Mouse (Mus musculus) layer of hippocampus, adult 18-20 months (tissue): ENCODE data around the gene Arcn1. TPM values are rescaled to one million over a fixed set of nuclear protein-coding genes. Genes with fewer than 3 reads are reported as not detected.

ENCODE experiments used
- DNase-seq, 2 experiments: peaks; one replicate each; pipeline ENCODE4 v3.0.0; 2022; ENCODE audit warnings: low spot score in 2 of 2
- total RNA-seq, 2 experiments: library from RNA; stranded (reverse); gene quantifications; 2 replicates each; pipeline ENCODE4 v1.2.3; 2021

Arcn1 gene
- total RNA-seq, 2 experiments from 2014 or later, result 97.1 to 103 TPM

DNA sequence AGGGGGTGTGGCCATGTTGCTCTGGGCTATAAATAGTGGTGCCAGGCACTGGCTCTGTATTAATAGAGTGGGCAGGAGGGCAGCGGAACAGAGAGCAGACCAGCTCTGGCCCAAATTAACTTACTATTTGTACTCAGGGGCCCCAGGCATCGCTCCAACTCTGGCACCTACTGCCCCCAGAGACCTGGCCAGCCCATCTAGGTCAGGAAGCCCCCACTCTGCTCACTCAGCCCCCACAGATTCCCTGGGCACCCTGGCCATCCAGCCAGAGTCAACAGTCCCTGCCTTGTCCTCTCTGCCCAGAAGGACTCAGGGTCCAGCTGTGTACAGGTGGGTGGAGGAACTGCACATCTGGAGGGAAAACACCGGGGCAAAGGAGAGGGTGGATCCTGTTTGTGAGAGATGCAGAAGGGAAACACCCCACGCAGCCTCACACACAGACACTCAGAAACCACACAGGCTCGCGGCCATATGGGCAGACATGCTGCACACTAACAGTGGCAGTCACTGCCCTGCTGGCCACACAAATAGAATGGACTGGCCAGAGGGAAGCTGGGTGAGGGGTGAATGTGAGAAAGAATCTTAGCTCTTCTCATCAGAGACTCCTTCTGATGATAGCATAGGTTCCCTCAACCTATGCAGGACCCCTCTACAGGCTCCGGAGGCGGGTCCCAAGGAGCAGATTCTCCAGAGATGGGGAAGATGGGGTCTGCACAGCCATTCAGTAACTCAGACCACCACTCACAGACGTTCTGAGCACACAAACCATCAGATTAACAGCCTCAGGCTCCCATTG lies 47.1 kb downstream of the Arcn1 start:
- no peak for DNase-seq

GRCm38 (mm10) chr9:44719632-44720357 lies 47.9 kb downstream of the Arcn1 start:
- DNase-seq, result no peak

DNA sequence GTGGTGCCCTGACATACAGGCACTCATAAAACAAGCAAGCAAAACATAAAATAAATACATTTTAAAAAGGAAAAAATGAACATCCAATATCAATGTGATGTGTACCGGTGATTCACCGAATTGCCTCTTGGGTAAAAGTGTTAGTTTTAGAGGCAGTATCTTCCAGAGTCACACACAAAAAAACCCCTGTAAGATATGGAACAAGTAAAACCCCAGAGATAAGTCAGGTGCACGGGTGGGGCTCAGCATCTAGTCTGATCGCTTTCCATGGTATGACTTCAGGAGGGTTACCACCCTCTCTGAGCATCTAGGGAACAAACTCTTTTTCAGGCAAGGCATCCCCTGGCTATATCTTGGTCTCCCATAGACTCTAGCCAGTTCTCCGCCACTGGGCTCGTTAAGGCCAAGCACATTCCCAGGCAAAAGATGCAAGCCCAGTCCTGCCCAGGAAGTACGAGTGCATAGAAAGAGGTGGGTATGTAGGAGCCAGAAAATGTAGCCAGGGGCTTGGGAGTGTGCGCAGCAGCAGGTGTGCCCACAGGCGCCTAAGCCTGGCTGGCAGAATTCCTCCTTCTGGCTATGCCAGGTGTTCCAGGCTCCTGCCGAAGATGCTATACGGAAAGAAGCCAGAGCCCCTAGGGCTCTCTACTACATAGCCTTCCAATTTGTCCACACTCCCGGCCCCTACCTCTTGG lies 48.6 kb downstream of the Arcn1 start:
- no peak for DNase-seq

DNA sequence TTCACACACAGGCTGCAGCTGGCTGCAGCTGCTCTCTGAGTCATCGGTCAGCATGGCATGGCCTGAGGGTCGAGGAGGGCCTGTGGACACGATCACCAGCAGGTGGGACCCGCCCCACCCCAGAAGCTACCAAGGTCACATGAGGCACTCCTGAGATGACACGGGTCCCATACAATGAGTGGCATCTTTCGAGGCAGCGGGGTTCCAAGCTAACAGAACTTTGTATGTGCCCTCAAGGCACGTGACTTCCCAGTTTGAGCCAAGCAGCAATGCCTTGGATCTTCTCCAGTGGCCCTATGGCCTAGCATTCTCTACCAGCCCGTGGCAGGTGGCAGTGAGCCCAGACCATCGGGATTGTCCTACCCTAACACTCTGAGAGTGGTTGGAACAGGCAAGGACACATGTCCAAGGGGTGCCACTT lies 49.8 kb downstream of the Arcn1 start:
- DNase-seq, result peak; percentile 29 to 73

- no peak for DNase-seq
Observed at GRCm38 (mm10) chr9:44716997-44717821, 50.4 kb downstream of the Arcn1 start.

- DNase-seq, result no peak
Observed at GRCm38 (mm10) chr9:44715705-44716362, 51.8 kb downstream of the Arcn1 start.

GRCm38 (mm10) chr9:44715109-44715508 lies 52.5 kb downstream of the Arcn1 start:
- DNase-seq, result no peak

- DNase-seq, result no peak
Observed at GRCm38 (mm10) chr9:44713574-44713973, 54.1 kb downstream of the Arcn1 start.

GRCm38 (mm10) chr9:44713080-44713479 lies 54.6 kb downstream of the Arcn1 start:
- no peak for DNase-seq

- DNase-seq, result no peak
Observed at GRCm38 (mm10) chr9:44711602-44712001, 56.0 kb downstream of the Arcn1 start.

DNA sequence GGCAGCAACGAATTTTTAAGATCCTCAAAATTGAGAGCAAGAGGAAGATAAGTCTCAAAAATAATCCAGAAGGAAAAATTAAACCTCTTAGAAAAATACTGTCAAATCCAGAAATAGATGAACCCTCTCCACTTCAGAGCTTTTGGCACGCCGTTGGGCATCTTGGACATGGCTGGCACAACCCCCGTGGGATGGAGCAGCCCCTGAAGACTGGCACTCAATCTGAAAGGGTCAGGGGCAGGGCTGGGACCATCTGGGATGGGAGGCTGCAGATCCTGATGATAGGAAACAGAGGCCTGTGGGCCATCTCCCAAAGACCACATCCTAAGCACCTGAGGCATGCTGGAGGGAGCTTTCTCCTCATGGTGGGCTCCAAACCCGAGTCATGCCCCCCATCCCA lies 57.4 kb downstream of the Arcn1 start:
- no peak for DNase-seq

- no peak for DNase-seq
Observed at GRCm38 (mm10) chr9:44709600-44709999, 58.0 kb downstream of the Arcn1 start.

- no peak for DNase-seq
Observed at GRCm38 (mm10) chr9:44708925-44709324, 58.7 kb downstream of the Arcn1 start.

DNA sequence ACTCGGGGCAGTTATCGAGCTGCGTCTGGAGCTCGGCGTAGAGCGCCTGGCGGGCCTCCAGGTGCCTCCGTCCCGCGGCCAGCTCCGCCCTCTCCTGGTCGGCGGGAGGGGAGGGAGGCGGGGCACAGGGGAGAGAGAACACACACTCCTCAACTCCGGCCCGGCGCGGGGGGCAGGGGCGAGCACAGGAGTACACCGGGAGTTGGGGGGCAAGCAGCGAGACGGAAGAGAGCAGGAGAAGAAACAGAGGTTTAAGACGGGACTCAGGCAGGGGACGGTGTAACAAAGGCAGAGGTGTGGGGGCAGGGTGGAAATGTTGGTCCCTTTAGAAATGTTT lies 59.2 kb downstream of the Arcn1 start:
- DNase-seq, result no peak

DNA sequence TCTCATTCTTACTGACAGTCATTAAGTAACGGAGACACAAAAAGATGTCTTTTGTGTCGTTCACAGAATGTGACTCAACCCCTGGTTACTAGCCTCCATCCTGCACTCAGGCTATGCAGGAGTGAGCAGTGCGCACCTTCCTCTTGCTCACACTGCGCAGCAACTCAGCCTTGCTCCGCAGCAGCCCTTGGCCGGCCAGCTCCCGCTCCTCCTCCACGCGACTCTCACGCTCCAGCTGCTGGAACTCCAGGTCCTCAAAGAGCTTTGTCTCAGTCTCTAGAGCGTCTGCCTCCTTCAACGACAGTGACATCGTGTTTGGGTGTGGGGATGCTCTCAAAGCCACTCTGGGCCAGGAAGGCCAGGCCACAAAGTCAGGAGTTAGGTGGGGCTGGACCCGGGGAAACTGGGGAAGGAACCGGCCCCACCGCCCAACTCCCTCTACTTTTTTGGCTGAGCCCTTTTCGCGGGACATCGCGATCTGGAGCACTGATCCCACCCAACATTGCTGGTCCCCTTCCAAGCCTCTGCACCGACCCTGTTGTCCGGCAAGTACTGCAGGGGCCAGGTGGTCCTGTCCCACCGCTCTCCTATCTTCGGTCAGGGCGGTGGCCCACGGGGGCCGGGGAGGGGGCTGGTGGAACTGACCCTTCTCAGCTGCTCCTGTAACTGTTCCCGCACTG lies 59.8 kb downstream of the Arcn1 start:
- no peak for DNase-seq

DNA sequence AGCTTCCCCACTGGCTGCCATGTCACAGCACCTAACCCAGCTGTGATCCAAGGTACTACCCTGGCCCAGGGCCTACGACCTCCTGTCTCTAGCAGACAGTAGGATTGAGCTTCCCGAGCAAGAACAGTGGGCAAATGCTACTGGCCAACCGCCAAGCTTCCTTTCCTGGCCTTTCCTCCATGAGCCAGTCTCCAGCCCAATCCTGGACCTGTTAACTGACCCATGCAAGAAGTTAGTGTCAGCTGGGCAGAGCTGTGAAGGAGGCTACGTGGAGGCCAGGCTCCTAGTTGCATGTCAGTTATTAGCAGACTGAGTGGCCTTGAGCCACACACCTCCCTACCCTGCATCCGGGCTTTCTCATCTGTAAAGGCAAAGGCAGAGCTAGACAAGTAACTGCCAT lies 67.9 kb downstream of the Arcn1 start:
- DNase-seq, result no peak

GRCm38 (mm10) chr9:44699196-44699595 lies 68.4 kb downstream of the Arcn1 start:
- no peak for DNase-seq

GRCm38 (mm10) chr9:44697866-44698265 lies 69.8 kb downstream of the Arcn1 start:
- no peak for DNase-seq

GRCm38 (mm10) chr9:44693071-44693470 lies 74.6 kb downstream of the Arcn1 start:
- no peak for DNase-seq
